Mouse (Mus musculus) spleen, adult 2 months (tissue): ENCODE measurements around the gene Sptbn2. TPM values are rescaled to one million over a fixed set of nuclear protein-coding genes. Genes with fewer than 3 reads are reported as not detected.

Experiments
- DNase-seq, 2 experiments: peaks; one replicate each; pipeline versions ENCODE4 v3.0.0 to v3.0.0-alpha.2; 2012 to 2021; ENCODE audit warnings: low spot score in 2 of 2, low read depth in 1 of 2
- H3K27ac ChIP-seq: fragments of 200-500 bp; 2 replicates; pipeline ENCODE4 v1.5.1; 2012; ENCODE audit warnings: low read length, inconsistent platforms; ENCODE audit not compliant: insufficient read depth
- H3K27me3 ChIP-seq: fragments of 200-500 bp; 2 replicates; pipeline ENCODE4 v1.6.1; 2012; ENCODE audit warnings: mild to moderate bottlenecking, moderate library complexity, low read length, inconsistent platforms; ENCODE audit not compliant: control insufficient read depth, insufficient read depth
- H3K36me3 ChIP-seq: fragments of 200-500 bp; 2 replicates; pipeline ENCODE4 v1.6.1; 2012; ENCODE audit warnings: mild to moderate bottlenecking, low read length, inconsistent platforms; ENCODE audit not compliant: control insufficient read depth, insufficient read depth
- H3K4me1 ChIP-seq: fragments of 200-500 bp; 2 replicates; pipeline ENCODE4 v1.6.1; 2011; ENCODE audit warnings: inconsistent platforms; ENCODE audit not compliant: control insufficient read depth, insufficient read depth, insufficient read length
- H3K4me3 ChIP-seq: fragments of 200-500 bp; 2 replicates; pipeline ENCODE4 v1.5.1; 2011; ENCODE audit warnings: mild to moderate bottlenecking, inconsistent platforms; ENCODE audit not compliant: insufficient read depth, insufficient read length; ENCODE audit errors: extremely low read depth
- CTCF ChIP-seq: fragments of 200-500 bp; IDR thresholded peaks from 2 replicates; pipeline ENCODE4 v1.5.1; 2011; ENCODE audit warnings: mild to moderate bottlenecking, inconsistent platforms; ENCODE audit not compliant: insufficient read depth, insufficient read length, insufficient replicate concordance; ENCODE audit errors: extremely low read depth
- POLR2A ChIP-seq: fragments of 200-500 bp; IDR thresholded peaks from 2 replicates; pipeline ENCODE4 v1.6.1; 2011; ENCODE audit warnings: low read depth, low read length, inconsistent platforms
- WGBS: fragments of 180-500 bp; shearing (Covaris S2); methylation state at CpG from one replicate; pipeline ENCODE4 v1.1.7; 2018; 5-methylcytosine and 5-hydroxymethylcytosine counted together
- polyA plus RNA-seq: library from polyadenylated mRNA; depleted of rRNA; stranded (reverse); fragments of >200 nt; gene quantifications from 2 replicates; pipeline ENCODE4 v1.2.3, GENCODE M21; 2012

Sptbn2 gene
- polyA plus RNA-seq, 1 experiment, result 0.16 TPM

GRCm38 (mm10) chr19:4720112-4720511, 9.1 kb downstream of the Sptbn2 start:
- no peaks in the 10 kb centered on the region for H3K36me3 ChIP-seq
- H3K27ac ChIP-seq, result no peak overlapping the region
- no peak for DNase-seq
- H3K27me3 ChIP-seq, result no peaks in the 10 kb centered on the region
- WGBS, result 89% methylated on average over 15 of the region's 15 CpGs
- no peak overlapping the region for H3K4me3 ChIP-seq
- peaks cover 2% of the 10 kb centered on the region; the same call in 1 of the 2 replicates for H3K4me1 ChIP-seq
- TF ChIP-seq POLR2A, result no peak
- TF ChIP-seq CTCF, result no peak

GRCm38 (mm10) chr19:4720671-4721244, 9.8 kb downstream of the Sptbn2 start:
- Histone ChIP-seq H3K4me1 (peaks cover 2% of the 10 kb centered on the region; the same call in 1 of the 2 replicates), H3K27ac (no peak overlapping the region), H3K4me3 (no peak overlapping the region), H3K27me3 (no peaks in the 10 kb centered on the region), H3K36me3 (no peaks in the 10 kb centered on the region)
- no peak for TF ChIP-seq CTCF
- TF ChIP-seq POLR2A, result no peak
- 70% methylated on average over 11 of the region's 11 CpGs for WGBS
- DNase-seq, result no peak

- 87% methylated on average over 9 of the region's 9 CpGs for WGBS
- H3K4me3 ChIP-seq, result no peak overlapping the region
- H3K27me3 ChIP-seq, result no peaks in the 10 kb centered on the region
- TF ChIP-seq POLR2A (no peak), CTCF (no peak)
- H3K4me1 ChIP-seq, result no peaks in the 10 kb centered on the region
- DNase-seq, result no peak
- no peaks in the 10 kb centered on the region for H3K36me3 ChIP-seq
- H3K27ac ChIP-seq, result no peak overlapping the region
These were observed 18.2 kb downstream of the Sptbn2 start for GRCm38 (mm10) chr19:4729186-4729585.

- no peaks in the 10 kb centered on the region for H3K27me3 ChIP-seq
- no peak overlapping the region for H3K4me3 ChIP-seq
- no peak overlapping the region for H3K27ac ChIP-seq
- DNase-seq, result no peak
- 76% methylated on average over 3 of the region's 3 CpGs for WGBS
- TF ChIP-seq CTCF (no peak), POLR2A (no peak)
- no peaks in the 10 kb centered on the region for H3K36me3 ChIP-seq
- no peaks in the 10 kb centered on the region for H3K4me1 ChIP-seq
These were observed 22.1 kb downstream of the Sptbn2 start for GRCm38 (mm10) chr19:4733052-4733451.

- H3K27ac ChIP-seq, result no peak overlapping the region
These were observed 26.9 kb downstream of the Sptbn2 start for GRCm38 (mm10) chr19:4737866-4738265.

GRCm38 (mm10) chr19:4739053-4739452, 28.1 kb downstream of the Sptbn2 start:
- Histone ChIP-seq H3K27ac (no peak overlapping the region), H3K27me3 (no peaks in the 10 kb centered on the region), H3K4me3 (no peak overlapping the region), H3K4me1 (no peaks in the 10 kb centered on the region), H3K36me3 (no peaks in the 10 kb centered on the region)
- 97% methylated on average over 11 of the region's 11 CpGs for WGBS
- no peak for TF ChIP-seq CTCF
- DNase-seq, result no peak

More at GRCm38 (mm10) chr19:4737866-4738265, 26.9 kb downstream of the Sptbn2 start:
- Histone ChIP-seq H3K36me3 (no peaks in the 10 kb centered on the region), H3K27me3 (no peaks in the 10 kb centered on the region), H3K4me1 (no peaks in the 10 kb centered on the region), H3K4me3 (no peak overlapping the region)
- DNase-seq, result no peak
- TF ChIP-seq POLR2A (no peak), CTCF (no peak)
- WGBS, result 72% methylated on average over 13 of the region's 13 CpGs

- no peak for DNase-seq
- Histone ChIP-seq H3K4me3 (no peak overlapping the region), H3K27me3 (no peaks in the 10 kb centered on the region), H3K4me1 (no peaks in the 10 kb centered on the region), H3K36me3 (no peaks in the 10 kb centered on the region), H3K27ac (no peak overlapping the region)
- no peak for TF ChIP-seq CTCF
- TF ChIP-seq POLR2A, result no peak
- 90% methylated on average over 5 of the region's 5 CpGs for WGBS
These were observed 28.8 kb downstream of the Sptbn2 start for GRCm38 (mm10) chr19:4739762-4740161.
